Mouse (Mus musculus): Measurements from ENCODE around the gene Olfml2b. TPM values are rescaled to one million over a fixed set of nuclear protein-coding genes. Genes with fewer than 3 reads are reported as not detected.

The Olfml2b gene
- polyA plus RNA-seq, 3 experiments from 2014 or later: not detected

Other genes starting within 250 kb of the Olfml2b start
- not detected for gene Nos1ap, start 54.7 kb upstream of the Olfml2b start, polyA plus RNA-seq (2017; shearing (Covaris generic))
- gene Atf6, start 223.2 kb downstream of the Olfml2b start, polyA plus RNA-seq (2017; shearing (Covaris generic)): 10 to 100 TPM in 1 of 3 experiments, 1 to 10 TPM in 2; 7.0 to 10.8 (median 9.6) TPM
- gene Gm26620, start 240.5 kb downstream of the Olfml2b start, polyA plus RNA-seq (2017; shearing (Covaris generic)): under 1 TPM in 1 of 3 experiments, not detected in 2; 0.53 TPM
- gene Dusp12, start 241.0 kb downstream of the Olfml2b start, polyA plus RNA-seq (2017; shearing (Covaris generic)): 10 to 100 TPM; 11.0 to 16.1 (median 11.7) TPM

All from inflammation-experienced regulatory T-cells, adult 6 months (primary cell).